18 mouse cellular contexts compared by ENCODE assay signal in the genomic region with DNA sequence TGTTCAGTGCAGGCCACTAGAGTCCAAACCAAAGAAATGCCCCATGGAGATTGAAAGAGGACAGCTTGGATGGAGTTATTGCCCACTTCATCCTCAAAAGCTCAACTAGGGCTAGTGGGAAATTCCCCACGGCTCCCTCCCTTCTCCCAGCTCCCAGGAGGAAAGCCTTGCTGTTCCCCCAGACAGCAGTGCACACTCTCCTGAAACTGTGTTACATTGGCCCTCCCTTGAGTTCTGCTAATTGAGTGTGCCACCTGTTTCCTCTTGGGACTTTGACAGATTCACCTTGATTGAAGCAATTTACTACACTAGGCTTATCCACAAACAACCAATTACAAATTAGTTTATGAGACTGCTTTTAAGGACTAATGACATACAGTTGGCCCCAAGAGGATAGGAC.
"Had no signal": no experiment of that assay in that cellular context is flagged by ENCODE, and none has a peak within 500 bp of the region (broad histone marks: within the 10 kb centered on the region; RNA-seq: fewer than 3 reads in every experiment).

No protein-coding gene starts in this region.

- H3K4me3 ChIP-seq: liver, embryonic 15.5 days; lung, embryonic 15.5 days; megakaryocyte, embryonic 14.5 days; midbrain, embryonic 12.5 days; neural tube, embryonic 12.5 days; stomach, embryonic 15.5 days had no signal

- H3K27me3 ChIP-seq: liver, embryonic 15.5 days; lung, embryonic 15.5 days; midbrain, embryonic 12.5 days; neural tube, embryonic 12.5 days; stomach, embryonic 15.5 days had no signal

- DNase-seq: liver, postnatal 0 days; lung, adult 2 months; lung, postnatal 14 days; lung, postnatal 36 days; midbrain, embryonic 14.5 days; right cerebral cortex, postnatal 14 days; thymus, adult 2 months; thymus, postnatal 25 days; thymus, postnatal 4 days had no signal

- H3K4me1 ChIP-seq: liver, embryonic 15.5 days; midbrain, embryonic 12.5 days; neural tube, embryonic 12.5 days had no signal

- H3K27ac ChIP-seq: liver, embryonic 15.5 days; lung, embryonic 15.5 days; macrophage; midbrain, embryonic 12.5 days; neural tube, embryonic 12.5 days; stomach, embryonic 15.5 days; stomach, postnatal 0 days had no signal

- H3K4me2 ChIP-seq: liver, embryonic 15.5 days; lung, embryonic 15.5 days; midbrain, embryonic 12.5 days; neural tube, embryonic 12.5 days; stomach, embryonic 15.5 days had no signal

- ATAC-seq: liver, postnatal 0 days; lung, postnatal 0 days had no signal

- H3K36me3 ChIP-seq: liver, embryonic 15.5 days; lung, embryonic 15.5 days; midbrain, embryonic 12.5 days; neural tube, embryonic 12.5 days; stomach, embryonic 15.5 days had no signal

- H3K9ac ChIP-seq: liver, embryonic 15.5 days; liver, postnatal 0 days; lung, embryonic 15.5 days; midbrain, embryonic 12.5 days; neural tube, embryonic 12.5 days; stomach, embryonic 15.5 days had no signal

- H3K9me3 ChIP-seq: liver, embryonic 15.5 days; lung, embryonic 15.5 days; megakaryocyte, embryonic 14.5 days; midbrain, embryonic 12.5 days; neural tube, embryonic 12.5 days; stomach, embryonic 15.5 days had no signal
